Mouse (Mus musculus) stomach, embryonic 15.5 days (tissue): ENCODE data around the gene Prmt8. TPM values are rescaled to one million over a fixed set of nuclear protein-coding genes. Genes with fewer than 3 reads are reported as not detected.

Experiments
- ATAC-seq: fragments of 200-750 bp; cut with Nextera tagmentation; 2 replicates; pipeline ENCODE4 v1.8.0; 2017; ENCODE audit warnings: low read depth, moderate number of reproducible peaks, moderate TSS enrichment; ENCODE audit not compliant: insufficient read depth, low FRiP score
- H3K27ac ChIP-seq: fragments of 300-500 bp; sonication (generic); 2 replicates; pipeline ENCODE4 v1.5.1; 2015; ENCODE audit warnings: mild to moderate bottlenecking, inconsistent platforms
- H3K27me3 ChIP-seq: fragments of 300-500 bp; sonication (generic); replicated peaks from 2 replicates; pipeline ENCODE4 v1.6.1; 2015; ENCODE audit warnings: inconsistent platforms
- H3K36me3 ChIP-seq: fragments of 300-500 bp; sonication (generic); 2 replicates; pipeline ENCODE4 v1.6.1; 2015; ENCODE audit warnings: inconsistent platforms
- H3K4me1 ChIP-seq: fragments of 300-500 bp; sonication (generic); 2 replicates; pipeline ENCODE4 v1.6.1; 2015; ENCODE audit warnings: inconsistent platforms
- H3K4me2 ChIP-seq: fragments of 300-500 bp; sonication (generic); 2 replicates; pipeline ENCODE4 v1.6.1; 2015; ENCODE audit warnings: mild to moderate bottlenecking, inconsistent platforms
- H3K4me3 ChIP-seq: fragments of 300-500 bp; sonication (generic); replicated peaks from 2 replicates; pipeline ENCODE4 v1.5.1; 2015; ENCODE audit warnings: inconsistent platforms
- H3K9ac ChIP-seq: fragments of 300-500 bp; sonication (generic); 2 replicates; pipeline ENCODE4 v1.6.1; 2015; ENCODE audit warnings: inconsistent platforms
- H3K9me3 ChIP-seq: fragments of 300-500 bp; sonication (generic); 2 replicates; pipeline ENCODE4 v1.6.1; 2016; ENCODE audit warnings: inconsistent platforms
- WGBS: fragments of 180-500 bp; shearing (Covaris S2); methylation state at CpG from one replicate; pipeline ENCODE4 v1.1.7; 2015; 5-methylcytosine and 5-hydroxymethylcytosine counted together
- polyA plus RNA-seq: library from polyadenylated mRNA; unstranded; fragments of >200 nt; fragmentation: Nextera tagmentation; extraction: Ambion mirVana; gene quantifications from 2 replicates; pipeline ENCODE4 v1.2.1, GENCODE M21; 2015

Gene Prmt8
- polyA plus RNA-seq, 1 experiment from 2014 or later: 0.10 TPM

GRCm38 (mm10) chr6:127684981-127685380 lies 84.3 kb downstream of the Prmt8 start:
- Histone ChIP-seq H3K27me3 (no peaks in the 10 kb centered on the region), H3K4me3 (no peak overlapping the region), H3K9me3 (no peaks in the 10 kb centered on the region), H3K4me2 (no peak overlapping the region), H3K36me3 (no peaks in the 10 kb centered on the region), H3K9ac (no peak overlapping the region), H3K4me1 (no peaks in the 10 kb centered on the region), H3K27ac (no peak overlapping the region)
- no peak for ATAC-seq
- WGBS: 78% methylated on average over 4 of the region's 4 CpGs

- H3K9me3 ChIP-seq: no peaks in the 10 kb centered on the region
- H3K9ac ChIP-seq: no peak overlapping the region
- no peak overlapping the region for H3K4me2 ChIP-seq
- H3K27me3 ChIP-seq: no peaks in the 10 kb centered on the region
- WGBS: 47% methylated on average over 8 of the region's 8 CpGs
- no peak for ATAC-seq
- no peak overlapping the region for H3K27ac ChIP-seq
- H3K4me3 ChIP-seq: no peak overlapping the region
- H3K36me3 ChIP-seq: no peaks in the 10 kb centered on the region
- no peaks in the 10 kb centered on the region for H3K4me1 ChIP-seq
These were observed 85.7 kb downstream of the Prmt8 start for GRCm38 (mm10) chr6:127683561-127683960.

GRCm38 (mm10) chr6:127680784-127681183 lies 88.5 kb downstream of the Prmt8 start:
- Histone ChIP-seq H3K27ac (no peak overlapping the region), H3K9me3 (no peaks in the 10 kb centered on the region), H3K4me1 (no peaks in the 10 kb centered on the region), H3K4me2 (no peak overlapping the region), H3K4me3 (no peak overlapping the region), H3K9ac (no peak overlapping the region), H3K36me3 (no peaks in the 10 kb centered on the region), H3K27me3 (no peaks in the 10 kb centered on the region)
- 71% methylated on average over 7 of the region's 7 CpGs for WGBS
- ATAC-seq: no peak

GRCm38 (mm10) chr6:127678998-127679397 lies 90.3 kb downstream of the Prmt8 start:
- Histone ChIP-seq H3K4me1 (no peaks in the 10 kb centered on the region), H3K27me3 (no peaks in the 10 kb centered on the region), H3K9me3 (no peaks in the 10 kb centered on the region), H3K4me2 (no peak overlapping the region), H3K9ac (no peak overlapping the region), H3K36me3 (no peaks in the 10 kb centered on the region), H3K27ac (no peak overlapping the region), H3K4me3 (no peak overlapping the region)
- 85% methylated on average over 3 of the region's 3 CpGs for WGBS
- no peak for ATAC-seq

- no peak for ATAC-seq
These were observed 91.0 kb downstream of the Prmt8 start for GRCm38 (mm10) chr6:127678320-127678719.

GRCm38 (mm10) chr6:127676866-127677265 lies 92.4 kb downstream of the Prmt8 start:
- Histone ChIP-seq H3K4me3 (no peak overlapping the region), H3K9me3 (no peaks in the 10 kb centered on the region), H3K27ac (no peak overlapping the region), H3K4me2 (no peak overlapping the region), H3K9ac (no peak overlapping the region), H3K4me1 (no peaks in the 10 kb centered on the region), H3K36me3 (no peaks in the 10 kb centered on the region), H3K27me3 (no peaks in the 10 kb centered on the region)
- WGBS: 78% methylated on average over 11 of the region's 11 CpGs
- ATAC-seq: no peak

More at GRCm38 (mm10) chr6:127678320-127678719, 91.0 kb downstream of the Prmt8 start:
- Histone ChIP-seq H3K4me2 (no peak overlapping the region), H3K27me3 (no peaks in the 10 kb centered on the region), H3K36me3 (no peaks in the 10 kb centered on the region), H3K27ac (no peak overlapping the region), H3K4me1 (no peaks in the 10 kb centered on the region), H3K9me3 (no peaks in the 10 kb centered on the region), H3K9ac (no peak overlapping the region), H3K4me3 (no peak overlapping the region)
- 76% methylated on average over 9 of the region's 9 CpGs for WGBS

GRCm38 (mm10) chr6:127672071-127672470 lies 97.2 kb downstream of the Prmt8 start:
- Histone ChIP-seq H3K4me2 (no peak overlapping the region), H3K4me1 (no peaks in the 10 kb centered on the region), H3K9ac (no peak overlapping the region), H3K27me3 (no peaks in the 10 kb centered on the region), H3K4me3 (no peak overlapping the region), H3K27ac (no peak overlapping the region), H3K9me3 (no peaks in the 10 kb centered on the region), H3K36me3 (no peaks in the 10 kb centered on the region)
- no peak for ATAC-seq
- WGBS: 77% methylated on average over 7 of the region's 7 CpGs

GRCm38 (mm10) chr6:127670031-127670430 lies 99.2 kb downstream of the Prmt8 start:
- H3K36me3 ChIP-seq: no peaks in the 10 kb centered on the region
- no peaks in the 10 kb centered on the region for H3K9me3 ChIP-seq
- no peak overlapping the region for H3K9ac ChIP-seq
- no peak for ATAC-seq
- H3K4me2 ChIP-seq: no peak overlapping the region
- no peak overlapping the region for H3K4me3 ChIP-seq
- no peaks in the 10 kb centered on the region for H3K4me1 ChIP-seq
- WGBS: 94% methylated on average over 4 of the region's 4 CpGs
- no peaks in the 10 kb centered on the region for H3K27me3 ChIP-seq
- H3K27ac ChIP-seq: no peak overlapping the region

- H3K4me2 ChIP-seq: no peak overlapping the region
- H3K4me3 ChIP-seq: no peak overlapping the region
- ATAC-seq: no peak
- no peaks in the 10 kb centered on the region for H3K36me3 ChIP-seq
- whole genome bisulfite sequencing: 84% methylated on average over 4 of the region's 4 CpGs
- H3K9me3 ChIP-seq: no peaks in the 10 kb centered on the region
- H3K9ac ChIP-seq: no peak overlapping the region
- no peaks in the 10 kb centered on the region for H3K4me1 ChIP-seq
- H3K27ac ChIP-seq: no peak overlapping the region
- no peaks in the 10 kb centered on the region for H3K27me3 ChIP-seq
These were observed 100.0 kb downstream of the Prmt8 start for GRCm38 (mm10) chr6:127669313-127669712.

- no peaks in the 10 kb centered on the region for H3K36me3 ChIP-seq
- H3K27ac ChIP-seq: no peak overlapping the region
- no peak overlapping the region for H3K4me3 ChIP-seq
- 83% methylated on average over 7 of the region's 7 CpGs for WGBS
- no peak overlapping the region for H3K4me2 ChIP-seq
- no peaks in the 10 kb centered on the region for H3K27me3 ChIP-seq
- H3K9ac ChIP-seq: no peak overlapping the region
- no peak for ATAC-seq
- no peaks in the 10 kb centered on the region for H3K4me1 ChIP-seq
- H3K9me3 ChIP-seq: no peaks in the 10 kb centered on the region
These were observed 106.0 kb downstream of the Prmt8 start for GRCm38 (mm10) chr6:127663263-127663662.

- H3K9me3 ChIP-seq: no peaks in the 10 kb centered on the region
These were observed 107.5 kb downstream of the Prmt8 start for GRCm38 (mm10) chr6:127661717-127662292.

GRCm38 (mm10) chr6:127659966-127660365 lies 109.3 kb downstream of the Prmt8 start:
- 81% methylated on average over 4 of the region's 4 CpGs for WGBS
- ATAC-seq: no peak
- H3K36me3 ChIP-seq: no peaks in the 10 kb centered on the region

More at GRCm38 (mm10) chr6:127661717-127662292, 107.5 kb downstream of the Prmt8 start:
- no peak overlapping the region for H3K9ac ChIP-seq
- no peaks in the 10 kb centered on the region for H3K27me3 ChIP-seq
- no peaks in the 10 kb centered on the region for H3K36me3 ChIP-seq
- no peak overlapping the region for H3K4me3 ChIP-seq
- no peak for ATAC-seq
- H3K4me2 ChIP-seq: no peak overlapping the region
- WGBS: 74% methylated on average over 7 of the region's 7 CpGs
- H3K4me1 ChIP-seq: no peaks in the 10 kb centered on the region
- no peak overlapping the region for H3K27ac ChIP-seq

GRCm38 (mm10) chr6:127659472-127659871 lies 109.8 kb downstream of the Prmt8 start:
- Histone ChIP-seq H3K4me2 (no peak overlapping the region), H3K27me3 (no peaks in the 10 kb centered on the region), H3K4me3 (no peak overlapping the region), H3K9ac (no peak overlapping the region), H3K36me3 (no peaks in the 10 kb centered on the region), H3K9me3 (no peaks in the 10 kb centered on the region), H3K27ac (no peak overlapping the region), H3K4me1 (no peaks in the 10 kb centered on the region)
- 75% methylated on average over 5 of the region's 5 CpGs for WGBS
- no peak for ATAC-seq

More at GRCm38 (mm10) chr6:127659966-127660365, 109.3 kb downstream of the Prmt8 start:
- H3K4me3 ChIP-seq: no peak overlapping the region
- H3K4me2 ChIP-seq: no peak overlapping the region
- H3K27ac ChIP-seq: no peak overlapping the region
- H3K27me3 ChIP-seq: no peaks in the 10 kb centered on the region
- no peak overlapping the region for H3K9ac ChIP-seq
- H3K4me1 ChIP-seq: no peaks in the 10 kb centered on the region
- H3K9me3 ChIP-seq: no peaks in the 10 kb centered on the region
